Mouse (Mus musculus) small intestine, adult 2 months (tissue): ENCODE results near the gene Pth1r. TPM values are rescaled to one million over a fixed set of nuclear protein-coding genes. Genes with fewer than 3 reads are reported as not detected.
A peak's percentile ranks its signal among the peaks of the same experiment; 100 is the strongest.

Source experiments
- H3K27ac ChIP-seq: fragments of 200-500 bp; 2 replicates; pipeline ENCODE4 v1.5.1; 2012; ENCODE audit warnings: low read depth, low read length, control low read depth, inconsistent platforms; ENCODE audit not compliant: insufficient read depth
- H3K27me3 ChIP-seq: fragments of 200-500 bp; 2 replicates; pipeline ENCODE4 v1.6.1; 2012; ENCODE audit warnings: mild to moderate bottlenecking, moderate library complexity, low read length, inconsistent platforms; ENCODE audit not compliant: control insufficient read depth, insufficient read depth
- H3K36me3 ChIP-seq: fragments of 200-500 bp; 2 replicates; pipeline ENCODE4 v1.6.1; 2012; ENCODE audit warnings: mild to moderate bottlenecking, low read length, control low read depth, inconsistent platforms; ENCODE audit not compliant: control insufficient read depth, insufficient read depth
- H3K4me1 ChIP-seq: fragments of 200-500 bp; 2 replicates; pipeline ENCODE4 v1.6.1; 2012; ENCODE audit warnings: low read length, inconsistent platforms, mixed read lengths; ENCODE audit not compliant: control insufficient read depth, insufficient read depth, insufficient read length
- H3K4me3 ChIP-seq: fragments of 200-500 bp; 2 replicates; pipeline ENCODE4 v1.5.1; 2012; ENCODE audit warnings: low read depth, mild to moderate bottlenecking, control low read depth, inconsistent platforms, low read length, moderate library complexity
- CTCF ChIP-seq: fragments of 200-500 bp; IDR thresholded peaks from 2 replicates; pipeline ENCODE4 v1.5.1; 2012; ENCODE audit warnings: low read depth, mild to moderate bottlenecking, control low read depth, inconsistent platforms, low read length, moderate library complexity, mixed read lengths; ENCODE audit not compliant: insufficient replicate concordance, insufficient read length; ENCODE audit errors: extremely low read depth
- POLR2A ChIP-seq: fragments of 200-500 bp; IDR thresholded peaks from 2 replicates; pipeline ENCODE4 v1.6.1; 2012; ENCODE audit warnings: low read depth, mild to moderate bottlenecking, control low read depth, inconsistent platforms, low read length, moderate library complexity
- WGBS: fragments of 180-500 bp; shearing (Covaris S2); methylation state at CpG from one replicate; pipeline ENCODE4 v1.1.7; 2018; 5-methylcytosine and 5-hydroxymethylcytosine counted together
- polyA plus RNA-seq: library from polyadenylated mRNA; depleted of rRNA; stranded (reverse); fragments of >200 nt; gene quantifications from 2 replicates; pipeline ENCODE4 v1.2.3, GENCODE M21; 2012

The Pth1r gene
- polyA plus RNA-seq, 1 experiment, result 7.3 TPM

- Histone ChIP-seq H3K4me1 (peaks cover 45% of the 10 kb centered on the region), H3K27me3 (no peaks in the 10 kb centered on the region), H3K36me3 (peaks cover 2% of the 10 kb centered on the region; the same call in 1 of the 2 replicates), H3K27ac (no peak overlapping the region), H3K4me3 (no peak overlapping the region)
- TF ChIP-seq POLR2A, result no peak
- TF ChIP-seq CTCF, result no peak
- WGBS, result 97% methylated on average over 5 of the region's 5 CpGs
Measured at GRCm38 (mm10) chr9:110696427-110696826, 50.5 kb downstream of the Pth1r start.

GRCm38 (mm10) chr9:110695165-110695755 lies 51.7 kb downstream of the Pth1r start:
- H3K4me3 ChIP-seq, result no peak overlapping the region
- peaks cover 2% of the 10 kb centered on the region; the same call in 1 of the 2 replicates for H3K36me3 ChIP-seq
- peaks cover 43% of the 10 kb centered on the region for H3K4me1 ChIP-seq
- no peak for TF ChIP-seq POLR2A
- no peak for TF ChIP-seq CTCF
- H3K27ac ChIP-seq, result peak overlapping the region; percentile 28; the same call in 1 of the 2 replicates
- WGBS, result 41% methylated on average over 4 of the region's 4 CpGs
- no peaks in the 10 kb centered on the region for H3K27me3 ChIP-seq

DNA sequence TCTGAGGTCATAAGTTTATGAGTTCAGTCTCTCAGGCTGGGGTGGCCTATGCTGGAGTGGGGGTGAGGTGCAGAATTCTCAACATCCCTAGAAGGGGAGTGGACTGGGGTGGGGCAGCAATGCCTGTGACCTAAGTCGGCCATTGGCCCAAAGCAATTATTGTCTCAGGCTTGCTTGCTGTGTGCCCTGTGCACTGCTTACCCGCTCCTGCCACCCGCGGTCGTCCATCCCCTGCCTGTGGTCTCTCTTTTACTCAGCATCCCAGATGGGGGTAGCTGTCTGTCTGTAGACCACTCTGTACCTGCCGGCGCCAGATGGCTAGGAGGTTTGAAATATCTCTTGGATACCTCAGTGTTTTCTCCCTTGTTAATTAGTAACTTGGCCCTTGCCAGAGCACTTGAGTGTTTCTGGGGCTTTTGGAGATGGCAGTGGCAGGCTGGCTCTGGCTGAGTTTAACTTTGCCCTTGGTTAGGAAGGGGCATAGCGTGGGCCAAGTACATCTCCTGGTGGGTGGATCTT lies 57.6 kb downstream of the Pth1r start:
- Histone ChIP-seq H3K4me1 (peaks cover 43% of the 10 kb centered on the region), H3K36me3 (peaks cover under 1% of the 10 kb centered on the region; the same call in 1 of the 2 replicates), H3K4me3 (peak overlapping the region; percentile 30; the same call in 1 of the 2 replicates), H3K27me3 (no peaks in the 10 kb centered on the region), H3K27ac (peak overlapping the region; percentile 97)
- 25% methylated on average over 8 of the region's 8 CpGs for whole genome bisulfite sequencing
- TF ChIP-seq CTCF (no peak), POLR2A (no peak)

DNA sequence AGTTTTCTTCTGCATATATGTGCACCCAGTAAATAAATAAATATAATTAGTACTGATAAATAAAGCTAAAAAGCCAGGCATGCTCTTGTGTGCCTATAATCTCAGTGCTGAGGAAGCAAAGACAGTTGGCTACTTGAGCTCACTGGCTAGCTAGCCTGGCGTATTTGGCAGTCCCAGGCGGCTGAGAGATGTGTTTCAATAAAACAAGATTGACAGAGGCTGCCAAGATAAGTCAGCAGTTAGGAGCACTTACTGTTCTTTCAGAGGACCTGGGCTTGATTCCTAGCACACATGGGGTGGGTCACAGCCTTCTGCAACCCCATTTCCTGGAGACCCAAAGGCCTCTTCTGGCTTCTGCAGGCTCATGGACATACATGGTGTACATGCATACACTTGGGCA lies 59.1 kb downstream of the Pth1r start:
- Histone ChIP-seq H3K36me3 (no peaks in the 10 kb centered on the region), H3K27ac (no peak overlapping the region), H3K4me3 (no peak overlapping the region), H3K4me1 (peaks cover 51% of the 10 kb centered on the region), H3K27me3 (no peaks in the 10 kb centered on the region)
- WGBS, result 74% methylated on average over 2 of the region's 2 CpGs
- TF ChIP-seq CTCF (no peak), POLR2A (no peak)

DNA sequence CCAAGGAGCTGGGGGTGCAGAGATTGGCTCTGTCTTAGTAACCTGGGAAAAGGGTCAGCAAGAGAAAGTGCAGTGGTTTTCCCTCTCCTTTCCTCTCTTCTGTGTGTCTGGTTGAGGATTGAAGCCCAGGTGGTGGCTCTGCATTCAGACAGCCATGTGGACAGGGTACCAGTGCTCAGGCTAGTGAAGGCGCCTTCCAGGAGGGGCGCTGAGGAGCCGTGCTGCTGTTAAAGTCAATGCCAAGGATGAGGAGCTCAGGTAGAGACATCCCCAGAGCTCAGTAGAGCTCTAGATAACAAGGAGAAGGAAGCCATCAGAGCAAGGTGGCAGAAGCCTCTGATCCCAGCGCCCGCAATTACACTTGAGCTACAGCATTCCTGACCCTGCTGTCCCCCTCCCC lies 59.9 kb downstream of the Pth1r start:
- 82% methylated on average over 5 of the region's 5 CpGs for WGBS
- TF ChIP-seq POLR2A (no peak), CTCF (no peak)
- Histone ChIP-seq H3K4me3 (no peak overlapping the region), H3K36me3 (no peaks in the 10 kb centered on the region), H3K4me1 (peaks cover 54% of the 10 kb centered on the region), H3K27me3 (no peaks in the 10 kb centered on the region), H3K27ac (no peak overlapping the region)

DNA sequence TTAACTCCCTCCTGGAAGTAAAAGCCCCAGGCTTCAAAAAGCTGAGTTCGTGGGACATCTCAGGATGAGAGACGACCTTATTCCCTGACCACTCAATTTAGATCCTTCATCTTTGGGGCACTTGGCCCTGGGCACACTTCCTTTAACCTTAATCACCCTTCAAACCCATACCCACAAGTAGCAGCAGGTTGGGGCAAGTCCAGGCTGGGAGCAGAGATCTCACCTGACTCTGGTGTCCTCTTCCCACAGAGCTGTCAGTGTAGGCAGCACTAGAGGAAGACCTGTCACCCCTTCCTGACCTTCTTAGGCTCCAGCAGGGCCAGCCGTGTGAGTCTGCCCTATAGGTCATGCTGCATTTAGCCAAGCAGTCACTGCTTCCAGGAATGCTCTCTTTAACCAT lies 60.5 kb downstream of the Pth1r start:
- no peak for TF ChIP-seq POLR2A
- TF ChIP-seq CTCF, result no peak
- H3K4me1 ChIP-seq, result peaks cover 57% of the 10 kb centered on the region
- H3K36me3 ChIP-seq, result no peaks in the 10 kb centered on the region
- H3K4me3 ChIP-seq, result no peak overlapping the region
- no peaks in the 10 kb centered on the region for H3K27me3 ChIP-seq
- 77% methylated on average over 3 of the region's 3 CpGs for WGBS
- peak overlapping the region; percentile 21; the same call in 1 of the 2 replicates for H3K27ac ChIP-seq

DNA sequence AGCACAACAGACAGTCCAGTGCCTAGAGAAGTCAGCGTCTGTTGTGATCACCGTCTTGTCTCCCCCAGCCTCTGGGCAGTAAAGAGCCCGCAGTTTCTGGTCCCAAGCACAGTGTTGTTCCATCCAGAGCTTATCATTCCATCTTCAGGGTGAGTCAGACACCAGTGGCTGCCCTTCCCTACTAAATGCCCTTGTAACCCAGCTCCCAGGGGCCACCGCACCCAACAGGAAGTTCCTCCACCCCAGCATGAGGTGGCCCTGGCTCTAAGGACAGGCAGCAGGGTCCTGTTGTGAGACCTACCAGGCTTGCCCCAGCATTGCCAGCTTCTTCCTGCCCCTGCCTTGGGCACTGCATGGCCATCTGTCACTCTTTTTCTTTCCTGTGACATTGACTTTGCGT lies 61.4 kb downstream of the Pth1r start:
- TF ChIP-seq POLR2A (no peak), CTCF (no peak)
- H3K36me3 ChIP-seq, result no peaks in the 10 kb centered on the region
- no peaks in the 10 kb centered on the region for H3K27me3 ChIP-seq
- peak overlapping the region; percentile 93 for H3K27ac ChIP-seq
- 0 out of 2 replicates have a peak overlapping the region, but pooled peaks have one; percentile 1 for H3K4me3 ChIP-seq
- peaks cover 53% of the 10 kb centered on the region for H3K4me1 ChIP-seq
- WGBS, result 26% methylated on average over 5 of the region's 5 CpGs
